Mouse (Mus musculus) forebrain, embryonic 16.5 days (tissue): ENCODE data around the gene Vezt. TPM values are rescaled to one million over a fixed set of nuclear protein-coding genes. Genes with fewer than 3 reads are reported as not detected.

ENCODE experiments used
- ATAC-seq: fragments of 200-750 bp; cut with Nextera tagmentation; 2 replicates; pipeline ENCODE4 v1.8.0; 2017; ENCODE audit warnings: mild to moderate bottlenecking, moderate library complexity
- H3K27ac ChIP-seq: fragments of 300-500 bp; sonication (generic); 2 replicates; pipeline ENCODE4 v1.5.1; 2014; ENCODE audit warnings: low read length, control low read depth
- H3K27me3 ChIP-seq: fragments of 300-500 bp; sonication (generic); replicated peaks from 2 replicates; pipeline ENCODE4 v1.6.1; 2014; ENCODE audit warnings: low read length; ENCODE audit not compliant: control insufficient read depth, insufficient read depth
- H3K36me3 ChIP-seq: fragments of 300-500 bp; sonication (generic); 2 replicates; pipeline ENCODE4 v1.6.1; 2014; ENCODE audit not compliant: control insufficient read depth, insufficient read depth
- H3K4me1 ChIP-seq: fragments of 300-500 bp; sonication (generic); replicated peaks from 2 replicates; pipeline ENCODE4 v1.6.1; 2014; ENCODE audit warnings: low read length; ENCODE audit not compliant: control insufficient read depth, insufficient read depth
- H3K4me2 ChIP-seq: fragments of 300-500 bp; sonication (generic); 2 replicates; pipeline ENCODE4 v1.6.1; 2014; ENCODE audit warnings: mild to moderate bottlenecking, low read length, control low read depth
- H3K4me3 ChIP-seq: fragments of 300-500 bp; sonication (generic); replicated peaks from 2 replicates; pipeline ENCODE4 v1.5.1; 2014; ENCODE audit warnings: mild to moderate bottlenecking, low read length, control low read depth
- H3K9ac ChIP-seq: fragments of 300-500 bp; sonication (generic); replicated peaks from 2 replicates; pipeline ENCODE4 v1.6.1; 2014; ENCODE audit warnings: low read depth, low read length, control low read depth
- H3K9me3 ChIP-seq: fragments of 300-500 bp; sonication (generic); 2 replicates; pipeline ENCODE4 v1.6.1; 2016; ENCODE audit warnings: low read length; ENCODE audit not compliant: control insufficient read depth
- WGBS: fragments of 180-500 bp; shearing (Covaris S2); extraction: QIAGEN DNeasy Blood & Tissue Kit; methylation state at CpG from one replicate; pipeline ENCODE4 v1.1.7; 2014; 5-methylcytosine and 5-hydroxymethylcytosine counted together
- polyA plus RNA-seq: library from polyadenylated mRNA; unstranded; fragments of >200 nt; fragmentation: Nextera tagmentation; extraction: Ambion mirVana; gene quantifications from 2 replicates; pipeline ENCODE4 v1.2.1, GENCODE M21; 2015

The Vezt gene
- polyA plus RNA-seq, 1 experiment from 2014 or later: 71.4 TPM

DNA sequence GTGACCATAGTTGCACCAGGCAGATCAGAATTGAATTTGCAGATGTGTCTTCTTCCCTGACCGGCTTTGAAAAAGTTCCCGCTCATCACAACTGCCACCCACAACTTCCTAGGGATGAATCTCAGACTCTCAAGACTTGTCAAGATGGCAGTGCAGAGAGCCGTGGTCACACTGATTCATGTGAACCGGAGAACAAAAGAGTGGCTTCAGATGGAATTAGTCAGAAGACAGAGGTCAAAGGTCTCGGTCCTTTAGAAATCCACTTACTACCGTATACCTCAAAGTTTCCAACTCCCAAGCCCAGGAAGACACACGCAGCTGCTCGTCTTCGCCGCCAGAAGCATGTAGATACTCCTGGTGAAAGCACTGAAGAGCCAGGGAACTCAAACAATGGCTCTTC, 8.3 kb upstream of the Vezt start:
- H3K4me2 ChIP-seq: no peak overlapping the region
- H3K27me3 ChIP-seq: no peaks in the 10 kb centered on the region
- no peaks in the 10 kb centered on the region for H3K9me3 ChIP-seq
- 27% methylated on average over 10 of the region's 10 CpGs for WGBS
- H3K4me1 ChIP-seq: no peaks in the 10 kb centered on the region
- no peaks in the 10 kb centered on the region for H3K36me3 ChIP-seq
- ATAC-seq: no peak
- no peak overlapping the region for H3K9ac ChIP-seq
- H3K27ac ChIP-seq: no peak overlapping the region
- H3K4me3 ChIP-seq: no peak overlapping the region

DNA sequence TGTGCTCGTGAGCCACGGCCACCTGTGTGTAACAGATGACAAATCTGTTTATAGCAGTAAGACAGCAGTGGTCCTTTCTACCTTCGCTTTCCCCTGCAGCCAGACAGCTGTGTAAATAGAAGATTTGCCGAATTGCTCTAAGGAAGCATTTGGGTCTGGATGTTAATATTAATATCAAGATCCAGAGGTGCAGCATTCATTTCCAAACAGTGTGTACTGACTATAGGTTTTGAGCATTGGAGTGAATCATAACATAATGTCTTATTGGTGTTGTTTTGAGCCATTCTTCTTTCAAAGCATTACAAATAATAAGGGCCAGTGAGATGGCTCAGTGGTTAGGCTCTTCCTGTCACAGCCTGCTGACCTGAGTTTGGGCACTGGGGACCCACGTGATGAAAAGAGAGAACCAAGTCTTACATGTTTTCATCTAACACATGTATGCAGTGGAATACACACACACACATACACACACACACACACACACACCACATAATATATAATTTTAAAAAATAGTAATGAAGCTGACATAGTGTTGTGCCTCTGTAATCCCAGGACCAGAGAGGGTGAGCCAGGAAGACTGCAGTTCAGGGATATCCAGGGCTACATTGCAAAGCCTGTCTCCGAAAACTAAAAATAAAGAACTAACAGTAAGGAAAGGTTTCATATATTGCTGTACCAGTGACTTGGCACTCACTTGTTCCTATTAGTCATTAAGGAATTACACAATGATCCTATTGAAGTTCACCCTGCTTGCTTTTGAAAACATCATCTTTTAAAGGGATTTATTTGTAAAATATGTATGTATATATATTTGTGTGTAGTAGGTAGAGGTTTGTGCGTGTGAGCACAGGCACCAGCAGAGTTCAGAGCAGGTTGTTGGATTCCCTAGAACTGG, 3.0 kb upstream of the Vezt start:
- Histone ChIP-seq H3K27me3 (no peaks in the 10 kb centered on the region), H3K9ac (no peak overlapping the region), H3K4me1 (peaks cover 9% of the 10 kb centered on the region), H3K9me3 (no peaks in the 10 kb centered on the region), H3K4me3 (no peak overlapping the region), H3K4me2 (no peak overlapping the region), H3K27ac (no peak overlapping the region), H3K36me3 (no peaks in the 10 kb centered on the region)
- 77% methylated on average over 7 of the region's 7 CpGs for WGBS
- no peak for ATAC-seq

DNA sequence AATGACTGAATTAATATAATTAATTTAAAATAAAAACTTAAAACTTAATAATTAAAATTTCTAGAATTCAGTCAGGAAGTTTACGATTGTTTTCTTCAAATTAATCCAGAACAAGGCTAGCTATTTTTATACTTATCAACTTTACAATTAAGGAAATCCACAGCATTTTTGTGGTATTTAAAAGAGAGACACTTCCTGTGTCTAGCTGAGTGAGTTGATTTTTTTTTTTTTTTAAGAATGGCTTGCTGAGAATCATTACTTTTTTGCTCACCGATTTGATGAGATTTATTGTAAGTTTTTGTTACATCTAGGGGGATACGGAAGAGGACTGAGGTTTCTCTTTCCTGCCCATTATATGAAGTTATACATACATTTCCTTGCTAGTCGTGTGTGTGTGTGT, 2.0 kb upstream of the Vezt start:
- Histone ChIP-seq H3K27ac (no peak overlapping the region), H3K27me3 (no peaks in the 10 kb centered on the region), H3K9ac (no peak overlapping the region), H3K4me2 (no peak overlapping the region), H3K4me1 (peaks cover 14% of the 10 kb centered on the region), H3K4me3 (no peak overlapping the region), H3K36me3 (no peaks in the 10 kb centered on the region), H3K9me3 (no peaks in the 10 kb centered on the region)
- no peak for ATAC-seq
- WGBS: 75% methylated on average over 4 of the region's 4 CpGs

DNA sequence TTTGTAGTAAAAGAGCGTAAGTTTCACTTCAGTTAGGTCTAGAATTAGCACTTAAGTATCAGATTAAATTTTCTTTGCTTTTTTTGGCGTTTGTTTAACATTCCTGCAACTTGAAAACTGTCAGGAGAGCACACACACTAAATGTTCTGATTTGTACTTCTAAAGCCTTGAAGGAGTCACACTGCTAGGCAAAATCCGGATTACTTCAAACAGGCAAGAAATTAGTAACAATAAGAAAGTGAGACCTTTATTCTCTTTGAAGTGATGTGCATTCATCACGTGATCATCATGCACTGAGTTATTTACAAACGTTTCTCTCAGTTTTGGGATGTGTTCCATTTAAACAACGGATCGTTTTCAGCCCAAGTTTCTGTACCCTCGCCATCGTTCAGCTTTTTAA, 1.6 kb upstream of the Vezt start:
- no peak overlapping the region for H3K4me3 ChIP-seq
- WGBS: 30% methylated on average over 9 of the region's 9 CpGs
- no peaks in the 10 kb centered on the region for H3K36me3 ChIP-seq
- H3K27me3 ChIP-seq: no peaks in the 10 kb centered on the region
- no peak for ATAC-seq
- H3K4me2 ChIP-seq: 0 out of 2 replicates have a peak overlapping the region, but pooled peaks have one; percentile 2
- H3K27ac ChIP-seq: no peak overlapping the region
- no peak overlapping the region for H3K9ac ChIP-seq
- no peaks in the 10 kb centered on the region for H3K9me3 ChIP-seq
- H3K4me1 ChIP-seq: peaks cover 18% of the 10 kb centered on the region

DNA sequence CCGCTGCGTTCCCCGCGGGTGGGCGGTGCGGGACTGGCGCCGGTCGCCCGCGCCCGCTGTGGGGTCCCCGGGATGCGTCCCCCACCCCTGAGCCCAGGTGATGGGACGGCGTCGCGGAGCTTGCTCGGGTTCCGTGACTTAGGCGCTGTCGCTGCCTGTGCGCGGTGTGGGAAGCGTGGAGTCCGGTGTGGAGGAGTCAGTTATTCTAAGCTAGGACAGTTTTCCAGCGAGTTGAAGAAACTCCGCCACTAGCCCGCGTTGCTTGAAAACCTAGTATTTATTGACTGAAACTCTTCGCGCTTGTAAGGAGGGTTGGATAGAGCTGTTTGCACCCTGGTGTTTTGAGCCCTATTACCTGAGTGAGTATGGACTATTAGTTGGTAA, 750 bp upstream of the Vezt start:
- Histone ChIP-seq H3K4me2 (peak overlapping the region; percentile 97), H3K9ac (peak overlapping the region; percentile 77), H3K4me3 (peak overlapping the region; percentile 84), H3K9me3 (no peaks in the 10 kb centered on the region), H3K4me1 (peaks cover 18% of the 10 kb centered on the region), H3K27ac (0 out of 2 replicates have a peak overlapping the region, but pooled peaks have one; percentile 7), H3K27me3 (no peaks in the 10 kb centered on the region), H3K36me3 (no peaks in the 10 kb centered on the region)
- WGBS: under 1% methylated on average over 28 of the region's 32 CpGs
- peak; percentile 15 for ATAC-seq

DNA sequence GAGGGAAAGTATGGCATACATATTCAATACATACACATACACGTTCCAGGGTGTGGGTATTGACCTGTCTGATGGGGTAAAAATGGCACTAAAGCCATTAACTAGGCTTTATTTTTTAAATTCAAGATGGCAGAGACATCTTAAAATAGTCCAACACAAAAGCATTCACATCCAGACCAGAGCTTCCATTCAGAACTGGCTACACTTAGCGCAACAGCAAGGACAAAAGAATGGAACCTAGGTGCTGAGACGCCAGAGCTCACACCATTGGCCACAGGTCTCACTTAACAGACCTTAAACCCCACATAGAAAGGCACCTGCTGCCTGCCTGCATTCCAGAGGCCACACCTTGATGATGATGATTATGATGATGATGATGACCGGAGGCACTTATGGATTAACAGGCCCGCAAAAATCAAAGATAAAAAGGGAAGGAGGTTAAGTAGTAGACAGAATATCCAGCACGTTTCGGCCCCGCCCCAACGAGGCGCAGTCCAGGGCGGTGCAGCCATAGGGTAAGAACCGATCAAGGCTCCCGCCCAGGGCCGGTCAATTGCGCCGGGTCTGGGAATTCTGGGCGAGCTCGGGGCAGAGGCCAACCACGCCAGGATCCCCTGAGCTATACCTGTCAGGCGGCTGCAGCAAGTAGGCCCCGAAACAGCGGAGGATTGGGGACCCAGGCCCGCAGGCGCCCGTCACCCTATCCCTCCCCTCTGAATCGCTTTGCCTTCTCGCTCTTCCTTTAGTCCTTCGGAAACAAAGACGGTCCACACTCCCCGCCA, 550 bp downstream of the Vezt start:
- Histone ChIP-seq H3K36me3 (no peaks in the 10 kb centered on the region; the same call in 1 of the 2 replicates), H3K4me1 (peaks cover 18% of the 10 kb centered on the region), H3K9me3 (no peaks in the 10 kb centered on the region), H3K27me3 (no peaks in the 10 kb centered on the region), H3K4me2 (peak overlapping the region; percentile 79), H3K9ac (peak overlapping the region; percentile 93), H3K4me3 (peak overlapping the region; percentile 84), H3K27ac (peak overlapping the region; percentile 47)
- WGBS: 2% methylated on average over 30 of the region's 30 CpGs
- peak; percentile 68 for ATAC-seq

DNA sequence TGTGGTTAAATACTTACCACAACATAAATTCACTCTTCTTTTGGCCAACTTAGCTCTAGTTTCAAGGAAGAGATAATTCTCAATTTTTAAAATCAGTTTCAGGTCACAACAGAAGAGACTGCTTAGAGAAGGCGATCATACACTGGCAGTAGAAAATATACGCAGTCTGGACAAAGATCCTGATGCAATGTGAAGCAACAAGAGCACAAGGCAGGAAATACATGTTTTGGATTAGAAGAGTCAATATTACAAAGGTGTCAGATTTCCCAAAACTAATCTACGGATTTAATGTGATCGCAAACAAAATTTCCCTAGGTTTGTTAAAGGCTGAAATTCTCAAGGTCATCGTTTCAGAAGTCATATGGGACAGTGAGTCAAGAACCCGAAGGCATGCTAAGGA, 4.5 kb downstream of the Vezt start:
- 94% methylated on average over 6 of the region's 6 CpGs for WGBS
- Histone ChIP-seq H3K9ac (no peak overlapping the region), H3K27me3 (no peaks in the 10 kb centered on the region), H3K4me2 (no peak overlapping the region), H3K9me3 (no peaks in the 10 kb centered on the region), H3K4me1 (peaks cover 18% of the 10 kb centered on the region), H3K4me3 (no peak overlapping the region), H3K36me3 (peaks cover 8% of the 10 kb centered on the region), H3K27ac (no peak overlapping the region)
- no peak for ATAC-seq

DNA sequence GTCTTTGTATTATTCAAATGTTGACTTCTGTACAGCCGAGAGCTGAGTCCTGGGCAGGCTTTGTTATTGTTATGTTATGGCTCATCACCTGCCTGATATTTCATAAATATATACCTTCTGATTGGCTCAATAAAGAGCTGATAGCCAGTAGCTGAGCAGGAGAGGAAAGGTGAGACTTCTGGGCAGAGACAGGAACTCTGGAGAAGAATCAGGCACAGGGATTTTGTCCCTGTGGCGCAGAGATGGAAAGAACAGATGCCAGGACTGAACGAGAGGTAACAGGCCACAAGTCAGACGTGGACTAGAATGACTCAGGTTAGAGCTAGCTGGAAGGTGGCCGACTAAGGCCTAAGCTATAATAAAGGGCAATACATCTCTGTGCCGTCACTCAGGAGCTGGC, 7.1 kb downstream of the Vezt start:
- 83% methylated on average over 6 of the region's 6 CpGs for WGBS
- no peak overlapping the region for H3K9ac ChIP-seq
- ATAC-seq: no peak
- H3K4me3 ChIP-seq: no peak overlapping the region
- H3K9me3 ChIP-seq: no peaks in the 10 kb centered on the region
- H3K4me1 ChIP-seq: peaks cover 10% of the 10 kb centered on the region
- H3K27me3 ChIP-seq: no peaks in the 10 kb centered on the region
- no peak overlapping the region for H3K4me2 ChIP-seq
- no peak overlapping the region for H3K27ac ChIP-seq
- H3K36me3 ChIP-seq: peaks cover 12% of the 10 kb centered on the region

DNA sequence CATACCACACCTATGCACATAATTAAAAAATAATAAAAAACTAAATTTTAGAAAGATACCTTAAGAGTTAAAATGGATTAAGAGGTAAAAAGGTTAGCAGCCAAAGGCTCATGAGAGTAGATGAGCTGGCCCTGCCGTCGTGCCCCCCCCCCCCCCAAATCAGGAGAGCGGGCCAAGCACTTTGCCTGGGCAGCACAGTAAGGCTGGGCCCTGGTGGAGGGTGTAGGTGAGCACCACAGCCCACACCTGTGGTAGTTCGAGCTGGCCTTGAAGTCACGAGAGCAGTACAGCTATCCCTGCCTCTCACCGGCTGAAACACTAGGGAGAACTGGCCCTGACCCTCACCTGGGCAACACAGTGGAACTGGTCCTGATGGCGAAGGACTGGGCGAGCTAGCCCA, 10.5 kb downstream of the Vezt start:
- Histone ChIP-seq H3K36me3 (peaks cover 12% of the 10 kb centered on the region; the same call in 1 of the 2 replicates), H3K4me1 (no peaks in the 10 kb centered on the region), H3K9ac (no peak overlapping the region), H3K9me3 (no peaks in the 10 kb centered on the region), H3K4me3 (no peak overlapping the region), H3K27ac (no peak overlapping the region), H3K4me2 (no peak overlapping the region), H3K27me3 (no peaks in the 10 kb centered on the region)
- WGBS: 88% methylated on average over 7 of the region's 8 CpGs
- no peak for ATAC-seq
